Mouse (Mus musculus) myocyte (in vitro differentiated cells): Measurements from ENCODE around the gene Thumpd3. TPM values are rescaled to one million over a fixed set of nuclear protein-coding genes. Genes with fewer than 3 reads are reported as not detected.

Source experiments
- H3K27me3 ChIP-seq: one replicate; pipeline ENCODE4 v1.6.1; 2011; ENCODE audit not compliant: control insufficient read depth, insufficient read depth, insufficient read length
- H3K36me3 ChIP-seq: one replicate; pipeline ENCODE4 v1.6.1; 2011; ENCODE audit not compliant: control insufficient read depth, insufficient read depth
- H3K4me2 ChIP-seq: one replicate; pipeline ENCODE4 v1.6.1; 2011; ENCODE audit warnings: low read depth, control low read depth
- H3K4me3 ChIP-seq: one replicate; pipeline ENCODE4 v1.5.1; 2011; ENCODE audit warnings: mild to moderate bottlenecking, control low read depth, moderate library complexity
- H3K79me2 ChIP-seq: one replicate; pipeline ENCODE4 v1.6.1; 2011; ENCODE audit not compliant: control insufficient read depth, insufficient read depth
- H3ac ChIP-seq: one replicate; pipeline ENCODE4 v1.6.1; 2011; ENCODE audit not compliant: control insufficient read depth, insufficient read length
- CEBPB ChIP-seq: IDR thresholded peaks from 2 replicates; pipeline ENCODE4 v1.6.1; 2011; ENCODE audit warnings: mild to moderate bottlenecking, moderate library complexity; ENCODE audit not compliant: poor library complexity, insufficient read depth, severe bottlenecking
- E2F4 ChIP-seq: IDR thresholded peaks from one replicate; pipeline ENCODE4 v1.6.1; 2011; ENCODE audit warnings: mild to moderate bottlenecking, control low read depth, moderate library complexity; ENCODE audit not compliant: insufficient read depth
- MAX ChIP-seq: IDR thresholded peaks from one replicate; pipeline ENCODE4 v1.6.1; 2011; ENCODE audit warnings: low read depth, mild to moderate bottlenecking, control low read depth
- MYOD1 ChIP-seq, 3 experiments: IDR thresholded peaks; one replicate each; pipeline ENCODE4 v1.6.1; 2011; ENCODE audit warnings: control low read depth in 2 of 3, low read depth in 2 of 3, mild to moderate bottlenecking in 2 of 3, moderate library complexity in 1 of 3; ENCODE audit not compliant: insufficient read length in 2 of 3, control insufficient read depth in 1 of 3
- MYOG ChIP-seq, 3 experiments: IDR thresholded peaks; one replicate each; pipeline ENCODE4 v1.6.1; 2011; ENCODE audit warnings: control low read depth in 2 of 3, low read depth in 2 of 3, mild to moderate bottlenecking in 2 of 3; ENCODE audit not compliant: insufficient read length in 2 of 3, control insufficient read depth in 1 of 3, insufficient read depth in 1 of 3
- POLR2A ChIP-seq: IDR thresholded peaks from one replicate; pipeline ENCODE4 v1.6.1; 2011; ENCODE audit warnings: low read depth, mild to moderate bottlenecking, control low read depth, moderate library complexity; ENCODE audit not compliant: insufficient read length
- POLR2AphosphoS2 ChIP-seq: IDR thresholded peaks from one replicate; pipeline ENCODE4 v1.6.1; 2011; ENCODE audit warnings: low read depth, control low read depth; ENCODE audit not compliant: insufficient read length
- REST ChIP-seq: IDR thresholded peaks from one replicate; pipeline ENCODE4 v1.6.1; 2011; ENCODE audit warnings: mild to moderate bottlenecking, control low read depth, moderate library complexity; ENCODE audit not compliant: insufficient read depth, insufficient read length
- SRF ChIP-seq: IDR thresholded peaks from one replicate; pipeline ENCODE4 v1.6.1; 2011; ENCODE audit warnings: low read depth; ENCODE audit not compliant: control insufficient read depth, insufficient read length
- TCF12 ChIP-seq: IDR thresholded peaks from one replicate; pipeline ENCODE4 v1.6.1; 2011; ENCODE audit warnings: mild to moderate bottlenecking, control low read depth; ENCODE audit not compliant: poor library complexity, insufficient read depth, severe bottlenecking
- TCF3 ChIP-seq: IDR thresholded peaks from one replicate; pipeline ENCODE4 v1.6.1; 2011; ENCODE audit warnings: low read depth, control low read depth; ENCODE audit not compliant: insufficient read length
- USF1 ChIP-seq: IDR thresholded peaks from one replicate; pipeline ENCODE4 v1.6.1; 2011; ENCODE audit warnings: low read depth, mild to moderate bottlenecking, control low read depth, moderate library complexity
- polyA plus RNA-seq: library from polyadenylated mRNA; unstranded; fragments of >200 nt; fragmentation: generic; extraction: Trizol; gene quantifications from one replicate; pipeline ENCODE4 v1.2.1, GENCODE M21; 2012; ENCODE audit warnings: missing spikeins

Gene Thumpd3
- polyA plus RNA-seq, 1 experiment, result 22.9 TPM

GRCm38 (mm10) chr6:113037946-113038734 lies 7.9 kb upstream of the Thumpd3 start:
- TF ChIP-seq POLR2AphosphoS2 (no peak), CEBPB (no peak), USF1 (no peak), POLR2A (no peak), MYOD1 (IDR thresholded peaks at IDR 0.05; ENCODE audit: control insufficient read depth in 1 of 3, insufficient read length in 2 of 3, low read depth in 2 of 3) (no peak), TCF12 (no peak), TCF3 (no peak), REST (no peak), E2F4 (no peak)
- H3ac ChIP-seq, result no peak overlapping the region
- peak overlapping the region; percentile 75 for H3K4me2 ChIP-seq
- H3K36me3 ChIP-seq, result no peaks in the 10 kb centered on the region
- no peaks in the 10 kb centered on the region for H3K79me2 ChIP-seq
- no peaks in the 10 kb centered on the region for H3K27me3 ChIP-seq
- H3K4me3 ChIP-seq, result no peak overlapping the region

GRCm38 (mm10) chr6:113038735-113039058 lies 7.3 kb upstream of the Thumpd3 start:
- H3K27me3 ChIP-seq, result no peaks in the 10 kb centered on the region
- no peak overlapping the region for H3ac ChIP-seq
- TF ChIP-seq MYOD1 (IDR thresholded peaks at IDR 0.05; ENCODE audit: control insufficient read depth in 1 of 3, insufficient read length in 2 of 3, low read depth in 2 of 3) (no peak), SRF (no peak), MYOG (IDR thresholded peaks at IDR 0.05; ENCODE audit: control insufficient read depth in 1 of 3, insufficient read depth in 1 of 3, insufficient read length in 2 of 3, low read depth in 2 of 3) (no peak), POLR2AphosphoS2 (no peak), POLR2A (no peak), TCF12 (no peak), TCF3 (no peak), CEBPB (no peak), USF1 (no peak), MAX (no peak), REST (no peak), E2F4 (no peak)
- H3K79me2 ChIP-seq, result no peaks in the 10 kb centered on the region
- H3K36me3 ChIP-seq, result no peaks in the 10 kb centered on the region
- H3K4me2 ChIP-seq, result peak overlapping the region; percentile 75
- no peak overlapping the region for H3K4me3 ChIP-seq

GRCm38 (mm10) chr6:113040319-113040718 lies 5.7 kb upstream of the Thumpd3 start:
- no peaks in the 10 kb centered on the region for H3K27me3 ChIP-seq
- H3K79me2 ChIP-seq, result no peaks in the 10 kb centered on the region
- no peaks in the 10 kb centered on the region for H3K36me3 ChIP-seq
- H3K4me2 ChIP-seq, result no peak overlapping the region
- TF ChIP-seq SRF (no peak), CEBPB (no peak), MYOD1 (IDR thresholded peaks at IDR 0.05; ENCODE audit: control insufficient read depth in 1 of 3, insufficient read length in 2 of 3, low read depth in 2 of 3) (no peak), TCF3 (no peak), USF1 (no peak)
- no peak overlapping the region for H3K4me3 ChIP-seq
- no peak overlapping the region for H3ac ChIP-seq

- Histone ChIP-seq H3K27me3 (no peaks in the 10 kb centered on the region), H3K79me2 (peaks cover 1% of the 10 kb centered on the region), H3K36me3 (no peaks in the 10 kb centered on the region), H3ac (no peak overlapping the region), H3K4me3 (no peak overlapping the region), H3K4me2 (no peak overlapping the region)
- TF ChIP-seq CEBPB, result no peak
- TF ChIP-seq POLR2AphosphoS2, result no peak
- no peak for TF ChIP-seq MYOG (IDR thresholded peaks at IDR 0.05; ENCODE audit: control insufficient read depth in 1 of 3, insufficient read depth in 1 of 3, insufficient read length in 2 of 3, low read depth in 2 of 3)
- no peak for TF ChIP-seq E2F4
- no peak for TF ChIP-seq TCF12
- TF ChIP-seq MAX, result no peak
- TF ChIP-seq REST, result no peak
- no peak for TF ChIP-seq MYOD1 (IDR thresholded peaks at IDR 0.05; ENCODE audit: control insufficient read depth in 1 of 3, insufficient read length in 2 of 3, low read depth in 2 of 3)
- no peak for TF ChIP-seq POLR2A
- no peak for TF ChIP-seq USF1
- no peak for TF ChIP-seq SRF
- no peak for TF ChIP-seq TCF3
These were observed 4.6 kb upstream of the Thumpd3 start for GRCm38 (mm10) chr6:113041215-113041990.
